Mouse (Mus musculus): Measurements from ENCODE around the gene Tob2. TPM values are rescaled to one million over a fixed set of nuclear protein-coding genes. Genes with fewer than 3 reads are reported as not detected.

The Tob2 gene
- total RNA-seq, 2 experiments from 2014 or later, result 74.9 to 130 TPM

GRCm38 (mm10) chr15:81864238-81864637 is 5.6 kb upstream of the Tob2 start:
- intact Hi-C loops (cut with DNase I), result no loop called here
- no peak for DNase-seq

DNA sequence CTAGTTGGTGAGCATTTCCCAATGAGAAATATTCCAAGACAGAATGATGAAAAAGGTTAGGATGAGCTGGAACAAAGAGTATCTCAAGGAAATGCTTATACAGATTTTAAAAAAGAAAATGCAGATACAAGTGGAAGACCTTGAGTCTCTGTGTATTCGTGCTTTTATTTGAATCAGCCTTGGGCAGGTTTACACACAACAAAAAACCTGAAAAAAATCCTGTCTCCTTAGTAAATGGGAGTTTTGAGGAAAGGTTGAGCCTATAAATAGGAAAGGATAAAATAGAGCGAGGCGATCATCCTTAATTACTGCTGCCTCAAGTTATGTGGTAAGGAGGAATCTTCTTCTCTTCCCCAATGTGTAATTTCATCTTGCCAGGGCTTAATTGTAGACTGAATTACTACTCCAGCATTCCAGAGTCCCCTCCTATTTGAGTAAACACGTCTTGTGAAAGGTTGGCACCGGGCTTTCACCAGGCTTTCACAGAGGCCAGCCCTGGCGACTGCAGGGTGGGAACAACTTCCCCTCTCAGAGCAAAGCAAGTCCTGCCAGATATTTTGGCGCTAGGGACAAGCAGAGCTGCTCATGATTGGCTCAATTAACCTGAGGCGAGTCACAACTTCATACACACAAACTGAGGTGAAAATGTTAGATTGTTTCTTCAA is 2.0 kb upstream of the Tob2 start:
- no peak for DNase-seq
- intact Hi-C loops (cut with DNase I), result no loop called here

- peak; percentile 85 to 91 for DNase-seq
Observed at GRCm38 (mm10) chr15:81859330-81860255, 997 bp upstream of the Tob2 start.

GRCm38 (mm10) chr15:81858138-81858516 is 469 bp downstream of the Tob2 start:
- peak; percentile 97 for DNase-seq
- intact Hi-C loops (cut with DNase I), result loop anchor here (1.0 to 2.0 kb wide), 3 partner anchors 14 to 47 kb away; partner anchors contain the start of gene Aco2

More at GRCm38 (mm10) chr15:81859330-81860255, 997 bp upstream of the Tob2 start:
- intact Hi-C loops (cut with DNase I), result loop anchor here (2.0 kb wide), 1 partner anchor 49 kb away; no protein-coding TSS in a partner anchor

DNA sequence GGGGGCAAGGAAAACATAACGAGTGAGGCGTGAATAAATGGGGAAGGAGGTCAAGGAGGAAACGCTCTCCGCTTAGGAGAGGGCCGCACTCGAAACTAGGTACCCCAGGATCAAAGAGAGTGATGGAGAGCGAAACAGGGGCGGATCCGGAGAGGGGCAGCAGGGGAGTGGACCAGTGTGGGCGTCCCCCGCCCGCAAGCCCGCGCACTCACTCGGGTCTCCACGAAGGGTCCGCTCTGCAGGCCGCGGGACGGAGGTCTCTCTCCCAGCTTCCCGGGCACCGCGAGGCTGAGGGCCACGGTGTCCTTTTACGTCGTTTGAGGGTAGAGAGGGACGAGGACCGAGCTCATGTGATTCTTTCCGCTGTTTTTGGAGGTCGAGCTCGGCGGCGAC is 876 bp downstream of the Tob2 start:
- intact Hi-C loops (cut with DNase I), result loop anchor here (1.0 to 2.0 kb wide), 3 partner anchors 15 to 47 kb away; partner anchors contain the start of gene Aco2
- no peak for DNase-seq

DNA sequence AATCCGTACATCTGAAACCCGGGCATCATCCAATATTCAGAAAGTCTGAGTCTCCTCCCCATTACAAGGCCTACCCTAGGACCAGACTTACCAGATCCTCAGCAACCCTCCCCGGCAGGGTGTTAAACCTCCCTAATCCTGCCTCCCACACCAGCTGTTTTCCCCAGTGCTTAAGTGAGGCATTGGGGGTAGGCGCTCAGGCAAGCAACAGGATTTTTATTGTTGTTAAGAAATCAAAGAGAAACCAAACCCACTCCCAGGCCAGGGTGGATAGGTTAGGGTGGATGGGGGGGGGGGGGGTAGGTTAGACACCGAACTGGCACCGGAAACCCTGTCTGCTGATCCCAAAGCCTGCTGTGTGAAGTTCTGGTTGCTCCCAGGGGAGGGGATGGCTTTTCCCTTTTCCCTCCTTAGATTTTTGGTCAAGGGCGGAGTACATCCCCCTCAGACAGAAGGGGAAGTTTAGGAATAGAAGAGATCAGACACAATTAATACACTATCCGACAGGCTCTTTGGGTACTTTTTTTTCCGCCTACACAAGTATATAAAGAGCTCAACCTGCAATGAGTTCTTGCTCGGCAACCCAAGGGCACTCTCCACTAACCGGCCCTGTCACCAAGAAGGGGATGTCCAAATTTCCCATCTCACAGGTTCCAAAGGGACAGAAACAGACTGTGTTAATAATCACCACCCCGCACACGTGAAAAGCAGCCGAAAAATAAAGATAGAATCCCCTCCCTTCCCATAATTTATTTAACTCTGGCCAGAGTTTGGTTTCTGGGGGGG is 1.5 kb downstream of the Tob2 start:
- no peak for DNase-seq
- intact Hi-C loops (cut with DNase I), result no loop called here

DNA sequence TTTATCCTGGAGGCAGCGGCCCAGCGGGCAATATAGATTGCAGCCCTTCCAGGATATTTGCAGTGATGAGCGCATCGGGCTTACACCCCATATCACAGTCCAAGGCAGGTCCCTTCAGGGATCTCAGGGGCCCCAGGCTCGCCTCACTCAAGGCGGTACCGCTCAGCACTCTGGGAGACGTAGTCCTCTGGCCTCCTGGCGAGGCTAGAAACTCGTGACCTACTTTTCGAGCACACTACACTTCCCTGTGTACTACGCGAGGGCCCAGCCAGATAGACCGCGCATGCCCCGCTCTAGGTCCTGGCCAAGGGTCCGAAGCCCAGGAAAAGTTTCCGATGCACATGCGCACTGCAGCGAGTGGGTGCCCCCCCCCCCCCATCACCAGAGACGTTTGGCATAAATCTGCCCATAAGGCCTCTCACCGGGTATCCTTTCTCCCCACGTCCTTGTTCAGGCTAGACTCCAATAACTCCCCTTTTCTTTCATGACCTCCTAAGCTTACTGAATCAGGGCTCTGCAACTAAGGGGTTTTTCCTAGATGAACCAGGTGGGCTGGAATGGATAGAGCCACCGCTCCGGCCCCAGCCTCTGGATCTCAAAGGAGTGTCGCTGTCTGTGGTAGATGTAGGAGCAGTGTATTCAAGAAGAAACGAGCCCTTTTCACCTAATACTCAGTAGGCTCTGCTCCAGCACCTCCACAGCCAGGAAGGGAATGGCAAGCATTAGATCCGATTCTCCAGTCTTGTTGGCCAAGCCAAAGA is 2.4 kb downstream of the Tob2 start:
- peak; percentile 82 to 83 for DNase-seq
- intact Hi-C loops (cut with DNase I), result no loop called here

DNA sequence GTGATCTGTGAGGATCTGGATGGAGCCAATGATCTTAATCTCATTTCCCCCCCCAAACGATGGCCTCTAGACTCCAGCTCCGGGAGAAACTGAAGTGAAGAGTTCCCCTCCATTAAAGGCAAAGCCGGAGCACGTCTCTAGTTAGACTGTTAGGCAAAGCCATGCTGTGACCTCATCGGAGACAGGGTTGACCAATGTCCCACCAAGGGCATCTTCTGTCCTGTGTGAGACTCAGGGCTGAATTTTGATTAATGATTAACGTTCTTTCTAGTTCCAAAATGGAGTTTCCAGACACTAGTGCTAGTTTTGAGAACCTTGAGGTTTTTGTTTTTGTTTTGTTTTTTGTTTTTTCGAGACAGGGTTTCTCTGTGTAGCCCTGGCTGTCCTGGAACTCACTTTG is 5.5 kb downstream of the Tob2 start:
- intact Hi-C loops (cut with DNase I), result no loop called here
- no peak for DNase-seq

DNA sequence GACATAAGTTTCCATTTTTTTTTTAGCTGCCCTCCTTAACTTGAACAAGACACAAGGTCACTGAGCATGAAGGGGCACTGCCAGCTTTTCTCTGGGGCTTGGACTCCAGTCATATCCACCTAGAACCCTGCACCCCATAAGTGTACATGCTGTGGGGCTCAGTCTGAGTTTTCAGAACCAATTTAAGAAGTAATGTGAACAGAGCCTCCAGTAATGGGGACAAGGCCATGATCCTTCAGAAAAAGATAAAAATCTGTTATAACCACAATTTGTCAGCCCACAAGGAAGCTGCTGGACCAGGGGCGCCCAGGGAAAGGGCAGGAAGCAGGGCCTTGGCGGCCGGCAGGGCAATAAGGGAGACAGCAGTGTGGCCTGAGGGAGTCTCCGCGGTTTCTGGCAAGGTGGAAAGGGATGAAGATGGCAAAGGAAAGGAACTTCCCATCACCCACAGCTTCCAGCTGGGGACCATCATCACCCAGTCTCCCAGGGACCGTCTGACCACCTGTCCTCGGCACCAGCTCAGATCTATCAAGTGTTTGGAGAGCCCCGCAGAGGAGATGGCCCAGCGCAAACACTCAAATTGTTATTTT is 6.1 kb downstream of the Tob2 start:
- intact Hi-C loops (cut with DNase I), result no loop called here
- DNase-seq, result no peak

GRCm38 (mm10) chr15:81851375-81851774 is 7.2 kb downstream of the Tob2 start:
- intact Hi-C loops (cut with DNase I), result no loop called here
- DNase-seq, result no peak

DNA sequence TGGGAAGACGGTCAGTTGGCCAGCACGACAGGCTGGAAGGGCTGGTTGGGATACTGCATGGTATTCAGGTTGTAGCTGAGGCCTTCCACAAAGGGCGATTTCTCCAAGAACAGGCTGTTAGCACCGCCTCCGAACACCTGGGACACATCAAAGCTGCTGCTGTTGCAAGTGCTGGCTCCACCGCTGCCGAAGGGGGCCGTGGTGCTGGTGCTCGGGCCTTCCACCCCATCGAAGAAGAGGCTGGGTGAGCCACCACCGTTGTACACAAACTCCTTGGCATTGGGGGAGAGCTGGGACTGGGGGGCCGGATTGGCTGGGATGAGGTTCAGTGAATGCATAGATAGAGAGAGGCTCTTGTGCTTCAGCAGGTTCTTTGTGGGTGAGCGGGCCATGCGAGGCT is 7.9 kb downstream of the Tob2 start:
- intact Hi-C loops (cut with DNase I), result no loop called here
- DNase-seq, result no peak

DNA sequence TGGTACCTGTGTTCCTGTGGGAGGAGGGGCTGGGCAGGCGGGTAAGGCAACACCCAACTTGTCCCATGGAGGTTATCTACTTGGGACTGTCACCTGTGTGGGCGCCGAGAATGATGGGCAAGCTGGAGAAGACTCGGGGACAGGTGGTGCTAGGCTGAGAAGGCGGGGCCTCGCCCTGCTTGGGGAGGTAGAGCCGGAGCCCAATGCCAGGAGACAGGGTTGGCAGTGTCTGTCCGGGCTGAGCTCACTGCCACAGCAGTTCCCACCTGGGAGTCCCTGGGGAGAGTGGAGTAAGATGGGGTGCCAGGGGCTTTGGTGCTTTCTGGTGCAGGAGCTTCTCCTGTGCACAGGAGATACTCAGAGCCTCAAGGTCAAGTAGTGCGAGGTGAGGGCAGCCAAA is 9.5 kb downstream of the Tob2 start:
- DNase-seq, result no peak
- intact Hi-C loops (cut with DNase I), result no loop called here

DNA sequence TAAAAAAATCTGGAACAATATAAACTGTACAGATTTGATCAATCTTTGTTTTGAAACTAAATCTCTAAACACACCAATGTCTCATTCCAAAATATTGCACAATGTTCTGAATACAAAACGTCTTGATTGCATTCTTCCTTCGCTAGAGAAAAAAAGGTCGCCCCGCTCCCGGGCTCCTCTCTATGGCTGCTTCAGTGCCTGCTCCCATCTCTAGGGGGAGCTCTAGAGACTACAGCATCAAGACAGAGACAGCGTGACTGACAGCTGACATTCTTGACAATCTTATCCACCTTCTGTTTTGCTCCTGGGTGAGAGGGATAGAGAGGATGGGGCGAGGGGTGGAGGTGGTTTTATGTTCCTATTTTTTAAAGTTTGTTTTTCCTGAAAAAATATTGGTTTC is 10.3 kb downstream of the Tob2 start:
- DNase-seq, result peak in 1 of 2 experiments; percentile 67
- intact Hi-C loops (cut with DNase I), result no loop called here

DNA sequence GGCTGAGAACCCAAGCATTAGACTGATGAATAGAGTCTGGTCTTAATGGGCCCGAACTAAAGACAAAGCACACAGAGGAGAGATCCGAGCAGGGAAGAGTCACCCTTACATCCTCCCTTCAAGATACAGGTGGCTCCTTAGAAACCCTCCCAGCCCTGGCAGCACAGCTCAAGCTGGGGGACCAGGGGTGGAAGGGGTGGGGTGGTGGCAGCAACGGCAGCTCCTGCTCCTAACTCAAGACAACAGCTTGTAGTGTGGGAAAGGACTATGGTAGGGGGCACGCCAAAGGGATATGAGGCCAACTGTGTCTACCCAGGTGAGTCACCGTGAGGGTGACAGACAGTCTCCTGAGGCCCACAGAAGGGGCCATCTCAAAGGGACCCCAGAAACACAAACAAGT is 10.7 kb downstream of the Tob2 start:
- intact Hi-C loops (cut with DNase I), result no loop called here
- DNase-seq, result no peak

DNA sequence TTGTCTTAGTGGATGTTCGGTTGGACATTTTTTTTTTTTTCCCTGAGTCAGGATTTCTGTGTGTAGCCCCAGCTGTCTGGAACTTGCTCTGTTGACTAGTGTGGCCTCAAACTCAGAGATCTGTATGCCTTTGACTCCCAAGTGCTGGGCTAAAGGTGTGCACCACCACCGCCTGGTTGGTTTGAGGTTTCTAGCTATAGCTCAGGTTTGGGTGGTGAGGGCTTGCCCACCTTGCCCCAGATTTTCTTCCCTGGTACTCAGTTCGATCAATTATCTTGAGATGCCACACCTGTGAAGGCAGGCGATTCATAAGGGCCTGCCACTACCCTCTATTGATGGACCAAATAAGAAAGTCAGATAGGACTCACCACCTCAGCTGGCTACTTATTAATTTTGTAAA is 11.4 kb downstream of the Tob2 start:
- no peak for DNase-seq
- intact Hi-C loops (cut with DNase I), result no loop called here

DNA sequence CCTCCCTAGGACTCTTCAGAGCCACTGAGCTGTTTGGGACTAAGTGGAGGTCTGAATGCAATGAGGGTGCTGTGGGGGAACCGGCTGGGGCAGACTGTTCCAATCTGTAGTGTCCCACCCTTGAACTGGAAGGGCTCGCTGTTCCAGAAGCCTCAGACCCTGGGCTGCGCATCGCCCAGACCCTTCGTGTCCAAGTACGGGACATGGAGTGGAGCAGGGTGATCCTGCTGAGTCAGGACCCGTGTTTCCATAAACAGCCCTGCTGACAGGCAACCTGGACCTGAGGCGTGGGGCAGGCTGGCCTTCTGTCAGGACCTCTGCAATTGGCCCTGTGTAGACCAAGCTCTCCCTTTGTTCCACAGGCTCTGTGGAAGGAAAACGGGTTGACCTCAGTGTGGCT is 11.8 kb downstream of the Tob2 start:
- no peak for DNase-seq

DNA sequence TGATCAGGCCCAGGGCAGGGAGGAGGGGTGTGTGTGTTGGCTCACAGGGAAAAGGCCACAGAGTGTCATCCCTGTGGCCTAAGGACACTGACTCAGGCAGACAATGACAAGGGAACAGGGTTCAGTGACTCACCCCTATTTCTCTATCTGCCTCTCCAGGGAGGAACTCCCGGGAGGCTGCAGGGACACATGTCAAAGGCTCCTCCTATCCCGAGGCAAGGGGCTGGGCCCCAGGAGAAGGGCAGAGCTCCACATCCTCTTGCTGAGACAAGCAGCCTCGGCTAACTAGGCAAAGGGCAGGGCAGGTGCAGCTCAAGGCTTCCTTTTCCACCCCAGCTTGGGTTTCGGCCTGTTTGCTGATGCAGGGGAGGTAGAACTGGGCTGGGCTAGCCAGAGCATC is 12.9 kb downstream of the Tob2 start:
- intact Hi-C loops (cut with DNase I), result no loop called here
- DNase-seq, result peak; percentile 58 to 76

More for the DNA sequence above, 11.8 kb downstream of the Tob2 start:
- intact Hi-C loops (cut with DNase I), result no loop called here

GRCm38 (mm10) chr15:81845033-81845625 is 13.5 kb downstream of the Tob2 start:
- intact Hi-C loops (cut with DNase I), result no loop called here
- DNase-seq, result no peak

- intact Hi-C loops (cut with DNase I), result no loop called here
Observed at GRCm38 (mm10) chr15:81842275-81842674, 16.3 kb downstream of the Tob2 start.

More at GRCm38 (mm10) chr15:81842275-81842674, 16.3 kb downstream of the Tob2 start:
- DNase-seq, result no peak
